Mouse (Mus musculus): ENCODE measurements around the gene Letmd1. TPM values are rescaled to one million over a fixed set of nuclear protein-coding genes. Genes with fewer than 3 reads are reported as not detected.

The Letmd1 gene
- total and polyA plus RNA-seq, 3 experiments = 13.0 to 32.3 (median 13.1) TPM

- TF ChIP-seq CTCF (IDR thresholded peaks at IDR 0.05) (peak; percentile 67), EP300 (IDR thresholded peaks at IDR 0.05; ENCODE audit: insufficient read depth, low read depth, low read length) (no peak), POLR2A (IDR thresholded peaks at IDR 0.05; ENCODE audit: insufficient read depth, low read depth, low read length) (no peak)
- H3K4me3 ChIP-seq = no peak overlapping the region
- H3K27me3 ChIP-seq (ENCODE audit: control insufficient read depth, insufficient read depth, low read length) = no peaks in the 10 kb centered on the region
- H3K4me1 ChIP-seq (ENCODE audit: control insufficient read depth, insufficient read depth, low read length) = no peaks in the 10 kb centered on the region
- no peak overlapping the region for H3K27ac ChIP-seq
- no peaks in the 10 kb centered on the region for H3K79me2 ChIP-seq (replicated peaks; ENCODE audit: control insufficient read depth, insufficient read depth, low read length)
- no peaks in the 10 kb centered on the region for H3K36me3 ChIP-seq (ENCODE audit: control insufficient read depth, insufficient read depth, low read length)
- no peak overlapping the region for H3K9ac ChIP-seq (ENCODE audit: low read depth, low read length)
- intact Hi-C loops (cut with DNase I) = loop anchor here (5.0 to 10.0 kb wide), 4 partner anchors 36 to 436 kb away; partner anchors contain the start of gene Gm5475
- peak; percentile 35 to 49 for DNase-seq
- WGBS = 28% methylated on average over 10 of the region's 10 CpGs
These were observed 10.8 kb upstream of the Letmd1 start for GRCm38 (mm10) chr15:100458055-100458454.

- H3K27me3 ChIP-seq (ENCODE audit: control insufficient read depth, insufficient read depth, low read length) = no peaks in the 10 kb centered on the region
- 12% methylated on average over 12 of the region's 12 CpGs for WGBS
- H3K36me3 ChIP-seq (ENCODE audit: control insufficient read depth, insufficient read depth, low read length) = no peaks in the 10 kb centered on the region
- H3K9ac ChIP-seq (ENCODE audit: low read depth, low read length) = no peak overlapping the region
- no peak overlapping the region for H3K4me3 ChIP-seq
- DNase-seq = peak; percentile 29 to 34
- no peaks in the 10 kb centered on the region for H3K79me2 ChIP-seq (replicated peaks; ENCODE audit: control insufficient read depth, insufficient read depth, low read length)
- no peaks in the 10 kb centered on the region for H3K4me1 ChIP-seq (ENCODE audit: control insufficient read depth, insufficient read depth, low read length)
- intact Hi-C loops (cut with DNase I) = loop anchor here (10.0 kb wide), 1 partner anchor 154 kb away; the partner anchor contains the start of gene Dazap2
- no peak for TF ChIP-seq EP300 (IDR thresholded peaks at IDR 0.05; ENCODE audit: insufficient read depth, low read depth, low read length)
- TF ChIP-seq POLR2A (IDR thresholded peaks at IDR 0.05; ENCODE audit: insufficient read depth, low read depth, low read length) = no peak
- no peak for TF ChIP-seq CTCF (IDR thresholded peaks at IDR 0.05)
- no peak overlapping the region for H3K27ac ChIP-seq
These were observed 7.9 kb upstream of the Letmd1 start for GRCm38 (mm10) chr15:100460942-100461341.

- H3K27ac ChIP-seq = no peak overlapping the region
- no peak for DNase-seq
- no peaks in the 10 kb centered on the region for H3K4me1 ChIP-seq (ENCODE audit: control insufficient read depth, insufficient read depth, low read length)
- H3K79me2 ChIP-seq (replicated peaks; ENCODE audit: control insufficient read depth, insufficient read depth, low read length) = no peaks in the 10 kb centered on the region
- no peaks in the 10 kb centered on the region for H3K27me3 ChIP-seq (ENCODE audit: control insufficient read depth, insufficient read depth, low read length)
- no peaks in the 10 kb centered on the region for H3K36me3 ChIP-seq (ENCODE audit: control insufficient read depth, insufficient read depth, low read length)
- TF ChIP-seq CTCF (IDR thresholded peaks at IDR 0.05) (no peak), POLR2A (IDR thresholded peaks at IDR 0.05; ENCODE audit: insufficient read depth, low read depth, low read length) (no peak), EP300 (IDR thresholded peaks at IDR 0.05; ENCODE audit: insufficient read depth, low read depth, low read length) (no peak)
- H3K9ac ChIP-seq (ENCODE audit: low read depth, low read length) = no peak overlapping the region
- intact Hi-C loops (cut with DNase I) = loop anchor here (10.0 kb wide), 1 partner anchor 153 kb away; the partner anchor contains the start of gene Dazap2
- no peak overlapping the region for H3K4me3 ChIP-seq
- 60% methylated on average over 9 of the region's 9 CpGs for WGBS
These were observed 7.2 kb upstream of the Letmd1 start for GRCm38 (mm10) chr15:100461646-100462045.

GRCm38 (mm10) chr15:100462086-100462485, 6.7 kb upstream of the Letmd1 start:
- H3K9ac ChIP-seq (ENCODE audit: low read depth, low read length) = no peak overlapping the region
- no peak overlapping the region for H3K27ac ChIP-seq
- WGBS = 74% methylated on average over 5 of the region's 5 CpGs
- no peak for DNase-seq
- no peaks in the 10 kb centered on the region for H3K27me3 ChIP-seq (ENCODE audit: control insufficient read depth, insufficient read depth, low read length)
- no peaks in the 10 kb centered on the region for H3K79me2 ChIP-seq (replicated peaks; ENCODE audit: control insufficient read depth, insufficient read depth, low read length)
- no peaks in the 10 kb centered on the region for H3K4me1 ChIP-seq (ENCODE audit: control insufficient read depth, insufficient read depth, low read length)
- TF ChIP-seq CTCF (IDR thresholded peaks at IDR 0.05) = no peak
- TF ChIP-seq POLR2A (IDR thresholded peaks at IDR 0.05; ENCODE audit: insufficient read depth, low read depth, low read length) = no peak
- TF ChIP-seq EP300 (IDR thresholded peaks at IDR 0.05; ENCODE audit: insufficient read depth, low read depth, low read length) = no peak
- intact Hi-C loops (cut with DNase I) = loop anchor here (10.0 kb wide), 1 partner anchor 153 kb away; the partner anchor contains the start of gene Dazap2
- no peaks in the 10 kb centered on the region for H3K36me3 ChIP-seq (ENCODE audit: control insufficient read depth, insufficient read depth, low read length)
- H3K4me3 ChIP-seq = no peak overlapping the region

- peak; percentile 85 for TF ChIP-seq CTCF (IDR thresholded peaks at IDR 0.05)
- no peak for TF ChIP-seq EP300 (IDR thresholded peaks at IDR 0.05; ENCODE audit: insufficient read depth, low read depth, low read length)
- TF ChIP-seq POLR2A (IDR thresholded peaks at IDR 0.05; ENCODE audit: insufficient read depth, low read depth, low read length) = no peak
- intact Hi-C loops (cut with DNase I) = loop anchor here (10.0 kb wide), 1 partner anchor 151 kb away; the partner anchor contains the start of gene Dazap2
- Histone ChIP-seq H3K27ac (no peak overlapping the region), H3K4me1 (ENCODE audit: control insufficient read depth, insufficient read depth, low read length) (no peaks in the 10 kb centered on the region), H3K27me3 (ENCODE audit: control insufficient read depth, insufficient read depth, low read length) (no peaks in the 10 kb centered on the region), H3K79me2 (replicated peaks; ENCODE audit: control insufficient read depth, insufficient read depth, low read length) (no peaks in the 10 kb centered on the region), H3K9ac (ENCODE audit: low read depth, low read length) (no peak overlapping the region), H3K36me3 (ENCODE audit: control insufficient read depth, insufficient read depth, low read length) (no peaks in the 10 kb centered on the region), H3K4me3 (no peak overlapping the region)
- WGBS = 22% methylated on average over 6 of the region's 6 CpGs
- peak; percentile 47 to 64 for DNase-seq
These were observed 5.1 kb upstream of the Letmd1 start for GRCm38 (mm10) chr15:100463712-100464111.

- intact Hi-C loops (cut with DNase I) = loop anchor here (10.0 kb wide), 1 partner anchor 149 kb away; the partner anchor contains the start of gene Dazap2
- no peaks in the 10 kb centered on the region for H3K27me3 ChIP-seq (ENCODE audit: control insufficient read depth, insufficient read depth, low read length)
- TF ChIP-seq POLR2A (IDR thresholded peaks at IDR 0.05; ENCODE audit: insufficient read depth, low read depth, low read length) = no peak
- TF ChIP-seq CTCF (IDR thresholded peaks at IDR 0.05) = peak; percentile 29
- no peak for TF ChIP-seq EP300 (IDR thresholded peaks at IDR 0.05; ENCODE audit: insufficient read depth, low read depth, low read length)
- peaks cover 4% of the 10 kb centered on the region for H3K4me1 ChIP-seq (ENCODE audit: control insufficient read depth, insufficient read depth, low read length)
- H3K9ac ChIP-seq (ENCODE audit: low read depth, low read length) = no peak overlapping the region
- H3K79me2 ChIP-seq (replicated peaks; ENCODE audit: control insufficient read depth, insufficient read depth, low read length) = no peaks in the 10 kb centered on the region
- no peak overlapping the region for H3K27ac ChIP-seq
- WGBS = 63% methylated on average over 2 of the region's 2 CpGs
- DNase-seq = no peak
- H3K36me3 ChIP-seq (ENCODE audit: control insufficient read depth, insufficient read depth, low read length) = no peaks in the 10 kb centered on the region
- no peak overlapping the region for H3K4me3 ChIP-seq
These were observed 3.4 kb upstream of the Letmd1 start for GRCm38 (mm10) chr15:100465432-100465831.

Data from heart, adult 2 months (tissue).